Mouse (Mus musculus): ENCODE data around the gene Gm28539.
A peak's percentile ranks its signal among the peaks of the same experiment; 100 is the strongest.

DNA sequence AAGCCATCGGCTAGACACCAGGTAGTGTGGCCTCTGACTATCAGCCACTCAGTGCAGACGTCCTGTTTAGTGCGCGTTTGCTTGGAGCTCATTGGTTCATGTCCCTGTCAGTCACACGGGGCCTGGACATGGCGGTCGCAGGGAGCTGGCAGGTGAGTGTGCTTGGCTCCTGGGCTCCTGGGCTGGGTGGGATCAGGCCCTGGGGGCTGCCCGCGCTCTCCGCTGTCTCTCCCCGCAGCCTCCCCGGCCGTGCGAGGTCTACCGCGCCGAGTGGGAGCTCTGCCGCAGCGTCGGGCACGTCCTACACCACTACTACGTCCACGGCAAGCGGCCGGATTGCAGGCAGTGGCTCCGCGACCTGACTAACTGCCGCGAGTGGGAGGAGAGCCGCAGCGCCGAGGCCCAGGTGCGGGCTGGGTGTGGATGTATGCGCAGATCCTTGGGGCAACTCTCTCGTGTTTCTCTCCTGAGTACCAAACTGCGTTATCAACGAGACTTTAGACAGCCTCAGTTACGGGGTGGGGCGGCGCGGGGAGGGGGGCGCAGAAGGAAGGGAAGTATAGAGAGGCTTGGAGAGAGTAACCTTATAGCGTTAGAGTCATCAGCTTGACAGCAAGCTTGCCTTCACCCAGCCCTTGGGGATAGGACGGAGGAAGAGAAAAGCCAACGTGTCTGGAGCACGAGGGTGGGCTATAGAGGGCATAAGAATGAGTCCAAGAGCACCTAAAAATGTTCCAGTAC is at the start of gene Gm28539, which contains the start of gene 2510002D24Rik:
- TF ChIP-seq POLR2A (IDR thresholded peaks at IDR 0.05; ENCODE audit: control insufficient read depth in 1 of 2, insufficient read depth in 1 of 2, low read depth in 1 of 2, low read length in 2 of 2, poor library complexity in 1 of 2) (peak; percentile 81 to 90), CHD2 (IDR thresholded peaks at IDR 0.05; ENCODE audit: low read length) (peak; percentile 26), ELF1 (IDR thresholded peaks at IDR 0.05; ENCODE audit: low read depth, low read length) (no peak), MAFK (IDR thresholded peaks at IDR 0.05; ENCODE audit: borderline replicate concordance, low read depth, low read length) (no peak), KAT2A (conservative IDR thresholded peaks at IDR 0.05; ENCODE audit: low read depth, low read length) (no peak), CTCF (IDR thresholded peaks at IDR 0.05 in 2 of 3, conservative IDR thresholded peaks at IDR 0.05 in 1 of 3; ENCODE audit: control insufficient read depth in 1 of 3, insufficient read depth in 1 of 3, low read depth in 2 of 3, low read length in 3 of 3, poor library complexity in 1 of 3, severe bottlenecking in 1 of 3) (no peak), GABPA (IDR thresholded peaks at IDR 0.05; ENCODE audit: low read depth, low read length) (no peak), MYC (IDR thresholded peaks at IDR 0.05; ENCODE audit: low read depth, low read length) (no peak), EP300 (IDR thresholded peaks at IDR 0.05; ENCODE audit: low read depth in 1 of 2, low read length in 2 of 2) (no peak), ETS1 (IDR thresholded peaks at IDR 0.05; ENCODE audit: low read depth, low read length) (no peak), MAX (IDR thresholded peaks at IDR 0.05; ENCODE audit: low read length) (0 out of 2 replicates have a peak, but pooled peaks have one; percentile 23)
